Mouse (Mus musculus) cortical plate, adult 2 months (tissue): ENCODE results near the gene Gm44973.

Experiments used
- CTCF ChIP-seq: fragments of 200-500 bp; IDR thresholded peaks from 2 replicates; pipeline ENCODE4 v1.5.1; 2011; ENCODE audit warnings: mild to moderate bottlenecking, control low read depth, low read length; ENCODE audit not compliant: insufficient read depth; ENCODE audit errors: extremely low read depth
- POLR2A ChIP-seq: fragments of 200-500 bp; IDR thresholded peaks from 2 replicates; pipeline ENCODE4 v1.6.1; 2011; ENCODE audit warnings: mild to moderate bottlenecking, low read length, control low read depth; ENCODE audit not compliant: insufficient read depth; ENCODE audit errors: extremely low read depth

DNA sequence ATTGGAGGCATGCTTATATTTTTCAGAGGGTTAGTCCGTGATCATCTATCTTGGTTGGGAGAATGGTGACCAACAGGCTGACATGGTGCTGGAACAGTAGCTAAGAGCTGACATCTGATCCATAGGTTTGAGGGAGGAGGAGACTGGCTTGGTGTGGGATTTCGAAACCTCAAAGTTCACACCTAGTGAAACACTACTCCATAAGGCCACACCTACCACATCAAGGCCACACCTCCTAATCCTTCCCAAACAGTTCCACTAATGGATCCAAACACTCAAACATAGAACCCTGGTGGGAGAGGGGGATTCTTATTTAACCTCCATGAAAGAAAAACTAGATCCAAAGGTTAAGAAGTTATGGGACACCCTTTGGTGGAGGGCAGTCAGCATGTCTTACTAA is 1.6 kb downstream of the Gm44973 start:
- TF ChIP-seq CTCF, result no peak
- TF ChIP-seq POLR2A, result no peak
